Mouse (Mus musculus) thymus, postnatal 25 days (tissue): ENCODE results near the gene Asna1.

Experiments
- DNase-seq: peaks from one replicate; pipeline ENCODE4 v3.0.0; 2022

Asna1 gene

DNA sequence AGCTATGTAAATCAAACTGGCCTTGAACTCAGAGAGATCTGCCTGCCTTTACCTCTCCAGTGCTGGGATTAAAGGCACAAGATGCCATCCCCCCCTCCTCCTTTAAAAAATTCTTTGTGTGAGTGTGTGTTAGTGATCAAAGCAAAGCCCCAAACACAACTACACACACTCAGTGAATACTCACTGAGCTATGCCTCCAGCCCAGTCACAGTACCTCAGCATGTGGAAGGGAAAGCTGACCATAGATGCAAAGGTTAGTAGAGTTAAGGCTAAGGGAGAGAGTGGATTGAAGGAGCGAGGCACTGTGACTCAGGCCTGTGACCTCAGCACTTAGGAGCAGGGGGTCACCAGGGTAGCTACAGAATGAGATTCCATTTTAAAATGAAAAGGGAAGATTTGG lies 52.0 kb downstream of the Asna1 start:
- no peak for DNase-seq

- no peak for DNase-seq
These were observed 54.2 kb downstream of the Asna1 start for GRCm38 (mm10) chr8:84970913-84971312.

DNA sequence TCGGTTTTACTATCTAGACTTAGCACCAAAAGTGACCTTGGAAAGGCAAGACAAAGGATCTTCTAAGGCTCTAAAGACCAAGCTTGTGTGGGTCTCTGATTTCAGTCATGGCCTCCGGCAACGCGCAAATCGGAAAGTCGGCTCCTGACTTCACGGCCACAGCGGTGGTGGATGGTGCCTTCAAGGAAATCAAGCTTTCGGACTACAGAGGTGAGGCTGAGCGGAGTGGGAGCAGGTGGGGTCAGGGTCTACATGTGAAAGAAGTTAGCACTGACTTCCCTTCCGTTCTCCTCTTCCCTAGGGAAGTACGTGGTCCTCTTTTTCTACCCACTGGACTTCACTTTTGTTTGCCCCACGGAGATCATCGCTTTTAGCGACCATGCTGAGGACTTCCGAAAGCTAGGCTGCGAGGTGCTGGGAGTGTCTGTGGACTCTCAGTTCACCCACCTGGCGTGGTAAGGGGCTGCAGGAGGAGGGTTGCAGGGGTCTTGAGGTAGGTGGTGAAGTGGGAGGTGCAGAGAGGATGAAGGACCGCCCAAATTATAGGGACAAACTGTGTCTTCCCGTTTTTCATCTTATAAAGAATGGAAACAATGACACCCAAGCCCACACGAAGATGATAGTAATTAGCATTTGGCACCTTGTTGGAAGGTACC lies 54.8 kb downstream of the Asna1 start:
- DNase-seq, result peak; percentile 9

DNA sequence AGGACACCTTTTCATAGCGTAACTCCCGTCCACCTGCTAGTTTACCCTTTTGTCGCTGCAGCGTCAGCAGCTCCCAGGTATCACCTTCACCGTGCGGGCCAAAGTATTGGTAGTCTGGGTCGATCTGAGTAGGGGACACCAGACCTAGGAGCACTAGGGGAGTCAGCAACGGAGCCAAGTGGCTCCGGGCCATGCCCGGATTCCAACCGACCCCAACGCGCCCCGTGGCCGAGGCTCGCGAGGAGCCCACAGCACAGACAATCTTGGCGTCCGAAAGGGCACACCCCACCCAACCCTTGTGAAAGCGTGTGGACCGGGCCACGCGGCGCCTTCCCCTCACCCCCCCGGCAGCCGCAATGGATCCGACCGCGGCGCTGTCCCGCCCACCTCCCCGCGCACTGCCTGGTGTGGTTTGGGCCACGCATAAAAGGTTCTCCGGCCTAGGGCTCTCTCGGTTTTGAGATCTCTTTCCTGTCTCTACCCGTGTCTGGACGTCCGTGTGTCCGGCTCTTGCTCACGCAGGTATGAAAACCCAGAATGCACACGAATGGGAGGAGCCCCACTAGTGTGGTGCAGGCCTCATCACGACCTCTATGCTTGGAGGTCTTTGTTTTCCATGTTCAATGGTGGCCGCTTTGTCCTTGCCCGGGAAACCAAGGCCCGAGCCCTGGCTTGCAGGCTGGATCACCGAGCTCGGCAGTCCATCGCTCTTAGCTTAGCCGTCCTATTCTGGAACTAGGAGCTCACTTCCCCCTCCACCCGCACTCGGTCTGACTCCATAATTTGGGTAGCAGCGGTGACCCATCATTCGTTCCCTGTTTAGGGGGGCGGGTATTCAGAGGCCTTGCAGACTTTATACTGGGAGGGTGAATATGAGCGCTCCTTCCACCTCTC lies 55.6 kb downstream of the Asna1 start, which contains the start of the genes Gm49661, Prdx2 and Rnaseh2a:
TSS of gene Gm49661 (minus strand) at position 193 of the 894 bp plus-strand sequence.
TSS of gene Prdx2 (plus strand) at position 347 of the 894 bp plus-strand sequence.
TSS of gene Rnaseh2a (minus strand) at position 527 of the 894 bp plus-strand sequence.
- peak; percentile 72 for DNase-seq

- DNase-seq, result no peak
These were observed 56.4 kb downstream of the Asna1 start for GRCm38 (mm10) chr8:84968650-84969049.
